Mouse (Mus musculus) G1E (cell line): Measurements from ENCODE around the gene Cdk2ap1. TPM values are rescaled to one million over a fixed set of nuclear protein-coding genes. Genes with fewer than 3 reads are reported as not detected.
"Not testable (repeated sequence)": the region's sequence is repeated elsewhere in the genome, so short reads cannot be mapped to it uniquely, and the experiment has no call there.

Experiments
- ATAC-seq: 2 replicates; pipeline ENCODE4 v1.8.0; 2016; ENCODE audit warnings: mild to moderate bottlenecking; ENCODE audit not compliant: insufficient number of reproducible peaks, poor library complexity, low FRiP score, severe bottlenecking; ENCODE audit errors: extremely low read depth
- DNase-seq: peaks from one replicate; pipeline ENCODE4 v3.0.0; 2012; ENCODE audit warnings: low spot score
- H3K27me3 ChIP-seq: 2 replicates; pipeline ENCODE4 v1.6.1; 2012; ENCODE audit warnings: mild to moderate bottlenecking, low read length, inconsistent platforms; ENCODE audit not compliant: insufficient read depth
- H3K36me3 ChIP-seq: replicated peaks from 2 replicates; pipeline ENCODE3; 2012; ENCODE audit warnings: mild to moderate bottlenecking, inconsistent platforms
- H3K4me1 ChIP-seq: 2 replicates; pipeline ENCODE4 v1.6.1; 2012; ENCODE audit warnings: low read depth, low read length, inconsistent platforms, mixed read lengths; ENCODE audit not compliant: insufficient read depth
- H3K4me3 ChIP-seq: 2 replicates; pipeline ENCODE4 v1.5.1; 2012; ENCODE audit warnings: low read depth, mild to moderate bottlenecking, inconsistent platforms, low read length, moderate library complexity, mixed read lengths
- H3K9me3 ChIP-seq: replicated peaks from 2 replicates; pipeline ENCODE4 v1.6.1; 2012; ENCODE audit warnings: inconsistent platforms
- CTCF ChIP-seq: IDR thresholded peaks from 2 replicates; pipeline ENCODE4 v1.5.1; 2012; ENCODE audit warnings: low read depth, low read length, inconsistent platforms, mixed read lengths
- GATA1 ChIP-seq: IDR thresholded peaks from 2 replicates; pipeline ENCODE4 v1.6.1; 2012; ENCODE audit warnings: borderline replicate concordance, low read length, inconsistent platforms, mixed read lengths
- GATA2 ChIP-seq: IDR thresholded peaks from 2 replicates; pipeline ENCODE4 v1.6.1; 2012; ENCODE audit warnings: low read depth, low read length, inconsistent platforms, borderline replicate concordance
- POLR2AphosphoS5 ChIP-seq: IDR thresholded peaks from 2 replicates; pipeline ENCODE4 v1.6.1; 2012; ENCODE audit warnings: low read depth, low read length, inconsistent platforms; ENCODE audit not compliant: insufficient replicate concordance
- TAL1 ChIP-seq: conservative IDR thresholded peaks from 2 replicates; pipeline ENCODE4 v1.6.1; 2012; ENCODE audit warnings: low read depth, low read length, inconsistent platforms, mixed read lengths
- polyA plus RNA-seq: library from polyadenylated mRNA; stranded (reverse); fragments of >175 nt; gene quantifications from 2 replicates; pipeline ENCODE4 v1.2.3, GENCODE M21; 2012
- total RNA-seq, 2 experiments: library from RNA; stranded (forward) in 1 of 2; stranded (reverse) in 1 of 2; fragments of 200-1000 nt in 1 of 2; fragments of >200 nt in 1 of 2; fragmentation: Nextera tagmentation in 1 of 2; gene quantifications; 2 replicates each; pipeline ENCODE4 v1.2.3; 2014 to 2017

Cdk2ap1 gene
- total and polyA plus RNA-seq, 3 experiments: 145 to 200 (median 183) TPM

- Histone ChIP-seq H3K27me3 (no peaks in the 10 kb centered on the region), H3K4me3 (peak overlapping the region; percentile 82), H3K4me1 (peaks cover 51% of the 10 kb centered on the region), H3K36me3 (peaks cover 43% of the 10 kb centered on the region), H3K9me3 (no peaks in the 10 kb centered on the region)
- no peak for TF ChIP-seq CTCF
- no peak for TF ChIP-seq TAL1
- TF ChIP-seq GATA1: no peak
- TF ChIP-seq POLR2AphosphoS5: no peak
- ATAC-seq (peak; percentile 60), DNase-seq (peak; percentile 81)
Measured at GRCm38 (mm10) chr5:124352141-124352920, 10.6 kb downstream of the Cdk2ap1 start.

- TF ChIP-seq CTCF: no peak
- no peak for TF ChIP-seq GATA2
- TF ChIP-seq POLR2AphosphoS5: no peak
- no peak for TF ChIP-seq GATA1
- TF ChIP-seq TAL1: no peak
- DNase-seq (no peak), ATAC-seq (no peak)
- Histone ChIP-seq H3K4me3 (peak overlapping the region; percentile 82; the same call in 1 of the 2 replicates), H3K4me1 (peaks cover 55% of the 10 kb centered on the region), H3K9me3 (no peaks in the 10 kb centered on the region), H3K27me3 (no peaks in the 10 kb centered on the region), H3K36me3 (peaks cover 48% of the 10 kb centered on the region)
Measured at GRCm38 (mm10) chr5:124351604-124352003, 11.3 kb downstream of the Cdk2ap1 start.

DNA sequence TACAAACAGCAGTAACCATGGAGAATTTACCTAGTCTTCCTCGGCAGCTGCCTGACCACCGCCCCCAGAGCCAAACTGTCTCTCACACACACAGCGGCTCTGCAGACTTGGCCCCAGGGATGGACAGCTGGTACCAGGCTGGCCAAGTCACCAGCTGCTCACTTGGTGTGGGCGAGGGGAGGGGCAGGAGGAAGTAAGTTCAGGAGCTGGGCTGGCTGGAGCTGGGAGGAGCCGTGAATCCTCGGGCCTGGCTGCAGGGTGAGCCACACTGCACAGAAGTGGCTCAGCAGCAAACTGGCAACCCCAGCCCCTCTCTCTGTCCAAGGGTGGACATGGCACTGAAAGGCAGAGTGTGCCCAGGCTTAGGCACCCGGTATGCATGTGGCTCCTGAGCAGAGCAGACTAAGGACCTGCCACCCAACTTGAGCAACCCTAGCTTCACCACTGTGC is 11.7 kb downstream of the Cdk2ap1 start:
- H3K27me3 ChIP-seq: no peaks in the 10 kb centered on the region
- peaks cover 52% of the 10 kb centered on the region for H3K36me3 ChIP-seq
- DNase-seq (peak; percentile 39), ATAC-seq (peak; percentile 24; the same call in 1 of the 2 replicates)
- TF ChIP-seq GATA1 (no peak), GATA2 (no peak), POLR2AphosphoS5 (no peak), CTCF (no peak)
- H3K4me1 ChIP-seq: peaks cover 58% of the 10 kb centered on the region
- H3K4me3 ChIP-seq: peak overlapping the region; percentile 59; the same call in 1 of the 2 replicates
- H3K9me3 ChIP-seq: no peaks in the 10 kb centered on the region

DNA sequence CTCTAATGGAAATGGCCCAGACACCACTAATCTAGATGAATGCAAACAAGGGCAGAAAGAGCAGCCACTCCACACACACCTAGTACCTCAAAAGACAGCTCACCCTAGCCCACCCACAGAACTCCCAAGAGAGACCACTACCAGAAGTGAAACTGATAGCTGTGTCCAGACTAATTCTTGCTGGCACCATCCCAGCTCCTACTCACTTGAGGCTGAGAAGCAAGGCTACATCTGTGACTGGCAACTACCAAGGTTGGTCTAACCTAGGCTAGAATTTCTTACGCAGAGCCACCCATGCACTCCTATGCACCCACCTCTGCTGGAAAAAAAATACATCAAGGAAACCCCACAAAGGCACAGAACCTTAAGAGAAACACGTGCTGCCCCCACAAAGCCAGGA is 12.5 kb downstream of the Cdk2ap1 start:
- peaks cover 56% of the 10 kb centered on the region for H3K36me3 ChIP-seq
- no peak for TF ChIP-seq GATA1
- TF ChIP-seq CTCF: no peak
- TF ChIP-seq GATA2: no peak
- no peak for TF ChIP-seq POLR2AphosphoS5
- TF ChIP-seq TAL1: no peak
- no peak overlapping the region for H3K4me3 ChIP-seq
- H3K27me3 ChIP-seq: no peaks in the 10 kb centered on the region
- DNase-seq (no peak), ATAC-seq (no peak)
- no peaks in the 10 kb centered on the region for H3K9me3 ChIP-seq
- H3K4me1 ChIP-seq: peaks cover 54% of the 10 kb centered on the region

GRCm38 (mm10) chr5:124349196-124349595 is 13.7 kb downstream of the Cdk2ap1 start:
- Histone ChIP-seq H3K9me3 (no peaks in the 10 kb centered on the region), H3K4me3 (no peak overlapping the region), H3K27me3 (no peaks in the 10 kb centered on the region), H3K4me1 (peaks cover 55% of the 10 kb centered on the region), H3K36me3 (peaks cover 66% of the 10 kb centered on the region)
- TF ChIP-seq TAL1 (no peak), POLR2AphosphoS5 (no peak), CTCF (no peak), GATA2 (no peak), GATA1 (no peak)
- ATAC-seq: no peak
- no peak for DNase-seq

DNA sequence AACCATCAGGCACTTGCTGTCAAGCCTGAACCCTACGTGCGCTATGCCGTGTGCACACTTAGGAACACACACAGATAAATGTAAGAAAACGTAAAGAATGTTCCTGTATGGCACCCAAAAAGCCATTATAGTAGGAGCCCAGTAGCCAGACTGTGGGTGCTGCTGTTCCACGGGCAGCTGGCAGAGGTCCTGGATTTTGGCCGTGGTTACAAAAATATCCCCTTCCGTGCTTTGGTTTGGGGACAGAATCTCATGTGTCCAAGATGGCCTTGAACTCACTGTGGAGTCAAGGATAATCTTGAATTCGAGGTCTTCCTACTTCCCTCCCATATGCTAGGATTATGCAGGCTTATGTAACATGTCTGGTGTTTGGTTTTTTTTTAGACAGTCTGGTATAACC is 20.0 kb downstream of the Cdk2ap1 start:
- Histone ChIP-seq H3K9me3 (no peaks in the 10 kb centered on the region), H3K36me3 (peaks cover 78% of the 10 kb centered on the region), H3K4me1 (peaks cover 13% of the 10 kb centered on the region; the same call in 1 of the 2 replicates), H3K4me3 (no peak overlapping the region), H3K27me3 (no peaks in the 10 kb centered on the region)
- ATAC-seq (no peak), DNase-seq (no peak)
- no peak for TF ChIP-seq TAL1
- no peak for TF ChIP-seq CTCF
- no peak for TF ChIP-seq POLR2AphosphoS5

DNA sequence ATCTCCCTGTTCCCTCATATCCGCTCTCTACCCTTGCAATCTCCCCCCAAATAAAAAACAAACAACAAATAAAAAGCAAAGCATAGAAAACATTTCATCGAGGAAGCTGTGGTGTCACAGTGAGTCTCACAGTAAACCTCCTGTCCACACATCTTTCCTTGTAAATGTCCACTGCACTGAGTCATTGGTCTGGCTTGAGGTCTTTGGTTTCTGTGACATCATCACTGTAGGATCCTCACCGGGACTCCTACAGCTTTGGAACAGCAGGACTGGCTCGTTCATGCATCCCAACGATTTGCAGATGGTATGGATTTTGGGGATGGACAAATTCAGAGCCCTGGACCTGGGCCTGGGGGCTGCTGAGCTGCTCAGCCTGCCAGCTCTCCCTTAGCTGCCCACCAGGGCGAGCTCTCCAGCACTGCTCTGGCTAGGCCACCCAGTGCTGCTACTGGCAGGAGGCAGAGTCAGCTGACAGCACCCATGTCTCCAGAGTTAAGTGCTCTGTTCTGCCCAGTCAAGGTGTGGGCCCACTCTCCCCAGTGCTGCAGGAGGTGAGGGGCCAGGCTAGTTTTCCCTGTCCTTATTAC is 21.0 kb downstream of the Cdk2ap1 start:
- H3K4me1 ChIP-seq: peaks cover 12% of the 10 kb centered on the region; the same call in 1 of the 2 replicates
- not testable (repeated sequence) for DNase-seq, H3K9me3 ChIP-seq, H3K4me3 ChIP-seq, H3K27me3 ChIP-seq, ATAC-seq
- H3K36me3 ChIP-seq: peaks cover 84% of the 10 kb centered on the region
